Mouse (Mus musculus) lung, embryonic 14.5 days (tissue): ENCODE data around the gene Arid5b. TPM values are rescaled to one million over a fixed set of nuclear protein-coding genes. Genes with fewer than 3 reads are reported as not detected.

Experiments used
- ATAC-seq: fragments of 200-750 bp; cut with Nextera tagmentation; 2 replicates; pipeline ENCODE4 v1.8.0; 2017; ENCODE audit warnings: mild to moderate bottlenecking, moderate TSS enrichment, moderate library complexity; ENCODE audit not compliant: insufficient read depth
- DNase-seq: peaks from one replicate; pipeline ENCODE4 v3.0.0-alpha.2; 2015
- H3K27ac ChIP-seq: fragments of 300-500 bp; sonication (generic); 2 replicates; pipeline ENCODE4 v1.5.1; 2014; ENCODE audit warnings: low read depth, mild to moderate bottlenecking, moderate library complexity
- H3K27me3 ChIP-seq: fragments of 300-500 bp; sonication (generic); 2 replicates; pipeline ENCODE4 v1.6.1; 2014; ENCODE audit warnings: low read length, control low read depth; ENCODE audit not compliant: insufficient read depth
- H3K36me3 ChIP-seq: fragments of 300-500 bp; sonication (generic); 2 replicates; pipeline ENCODE4 v1.6.1; 2014; ENCODE audit warnings: control low read depth; ENCODE audit not compliant: insufficient read depth
- H3K4me1 ChIP-seq: fragments of 300-500 bp; sonication (generic); 2 replicates; pipeline ENCODE4 v1.6.1; 2014; ENCODE audit warnings: antibody characterized with exemption, control low read depth; ENCODE audit not compliant: insufficient read depth
- H3K4me2 ChIP-seq: fragments of 300-500 bp; sonication (generic); 2 replicates; pipeline ENCODE4 v1.6.1; 2014; ENCODE audit warnings: mild to moderate bottlenecking
- H3K4me3 ChIP-seq: fragments of 300-500 bp; sonication (generic); 2 replicates; pipeline ENCODE4 v1.5.1; 2014; ENCODE audit warnings: low read depth, low read length
- H3K9ac ChIP-seq: fragments of 300-500 bp; sonication (generic); 2 replicates; pipeline ENCODE4 v1.6.1; 2014
- H3K9me3 ChIP-seq: fragments of 300-500 bp; sonication (generic); 2 replicates; pipeline ENCODE4 v1.6.1; 2016; ENCODE audit warnings: low read depth, low read length, control low read depth
- CTCF ChIP-seq: IDR thresholded peaks from 2 replicates; pipeline ENCODE4 v1.5.1; 2016; ENCODE audit warnings: antibody characterized with exemption, low read depth
- WGBS: fragments of 180-500 bp; shearing (Covaris S2); extraction: QIAGEN DNeasy Blood & Tissue Kit; methylation state at CpG from one replicate; pipeline ENCODE4 v1.1.7; 2014; 5-methylcytosine and 5-hydroxymethylcytosine counted together
- polyA plus RNA-seq: library from polyadenylated mRNA; unstranded; fragments of >200 nt; fragmentation: Nextera tagmentation; extraction: Ambion mirVana; gene quantifications from 2 replicates; pipeline ENCODE4 v1.2.1, GENCODE M21; 2014

Gene Arid5b
- polyA plus RNA-seq, 1 experiment from 2014 or later, result 41.2 TPM

- Histone ChIP-seq H3K4me3 (no peak overlapping the region), H3K4me1 (no peaks in the 10 kb centered on the region), H3K9ac (no peak overlapping the region), H3K4me2 (no peak overlapping the region), H3K27ac (no peak overlapping the region), H3K9me3 (no peaks in the 10 kb centered on the region), H3K27me3 (no peaks in the 10 kb centered on the region), H3K36me3 (peaks cover 65% of the 10 kb centered on the region)
- DNase-seq (no peak), ATAC-seq (no peak)
- no peak for TF ChIP-seq CTCF
- 78% methylated on average over 4 of the region's 4 CpGs for WGBS
Observed at GRCm38 (mm10) chr10:68120011-68120410, 158.5 kb downstream of the Arid5b start.

- ATAC-seq, result no peak; the same call in 1 of the 2 replicates
- Histone ChIP-seq H3K27me3 (no peaks in the 10 kb centered on the region), H3K4me1 (no peaks in the 10 kb centered on the region), H3K36me3 (peaks cover 64% of the 10 kb centered on the region), H3K4me3 (no peak overlapping the region), H3K27ac (no peak overlapping the region), H3K9ac (no peak overlapping the region), H3K4me2 (no peak overlapping the region), H3K9me3 (no peaks in the 10 kb centered on the region)
- peak; percentile 56 for DNase-seq
- no peak for TF ChIP-seq CTCF
- 48% methylated on average over 6 of the region's 6 CpGs for WGBS
Observed at GRCm38 (mm10) chr10:68119285-68119684, 159.3 kb downstream of the Arid5b start.

- DNase-seq (no peak), ATAC-seq (no peak)
- WGBS, result 83% methylated on average over 3 of the region's 3 CpGs
- peaks cover 5% of the 10 kb centered on the region; the same call in 1 of the 2 replicates for H3K4me1 ChIP-seq
- H3K27ac ChIP-seq, result no peak overlapping the region
- H3K36me3 ChIP-seq, result peaks cover 44% of the 10 kb centered on the region
- no peak for TF ChIP-seq CTCF
- H3K4me2 ChIP-seq, result no peak overlapping the region
- H3K9me3 ChIP-seq, result no peaks in the 10 kb centered on the region
- H3K4me3 ChIP-seq, result no peak overlapping the region
- no peaks in the 10 kb centered on the region for H3K27me3 ChIP-seq
- H3K9ac ChIP-seq, result no peak overlapping the region
Observed at GRCm38 (mm10) chr10:68114955-68115354, 163.6 kb downstream of the Arid5b start.

GRCm38 (mm10) chr10:68113645-68114044, 164.9 kb downstream of the Arid5b start:
- H3K9me3 ChIP-seq, result no peaks in the 10 kb centered on the region
- H3K36me3 ChIP-seq, result peaks cover 44% of the 10 kb centered on the region
- ATAC-seq, result peak; percentile 9; the same call in 1 of the 2 replicates
- no peak for DNase-seq
- no peak overlapping the region for H3K4me2 ChIP-seq
- H3K27ac ChIP-seq, result peak overlapping the region; percentile 3; the same call in 1 of the 2 replicates
- no peaks in the 10 kb centered on the region for H3K27me3 ChIP-seq
- TF ChIP-seq CTCF, result no peak
- H3K4me1 ChIP-seq, result peaks cover 5% of the 10 kb centered on the region; the same call in 1 of the 2 replicates
- no peak overlapping the region for H3K4me3 ChIP-seq
- WGBS, result 89% methylated on average over 5 of the region's 5 CpGs
- no peak overlapping the region for H3K9ac ChIP-seq

- Histone ChIP-seq H3K27ac (0 out of 2 replicates have a peak overlapping the region, but pooled peaks have one; percentile 3), H3K9me3 (no peaks in the 10 kb centered on the region), H3K4me3 (no peak overlapping the region), H3K4me1 (peaks cover 5% of the 10 kb centered on the region; the same call in 1 of the 2 replicates), H3K9ac (no peak overlapping the region), H3K27me3 (no peaks in the 10 kb centered on the region), H3K36me3 (peaks cover 46% of the 10 kb centered on the region), H3K4me2 (no peak overlapping the region)
- TF ChIP-seq CTCF, result no peak
- no peak for ATAC-seq
- DNase-seq, result no peak
- WGBS, result 48% methylated on average over 8 of the region's 8 CpGs
Observed at GRCm38 (mm10) chr10:68112983-68113382, 165.6 kb downstream of the Arid5b start.

- peaks cover 25% of the 10 kb centered on the region for H3K36me3 ChIP-seq
- no peak for TF ChIP-seq CTCF
- no peak overlapping the region for H3K9ac ChIP-seq
- H3K27me3 ChIP-seq, result no peaks in the 10 kb centered on the region
- no peak for ATAC-seq
- no peak overlapping the region for H3K27ac ChIP-seq
- peaks cover 14% of the 10 kb centered on the region for H3K4me1 ChIP-seq
- no peak overlapping the region for H3K4me2 ChIP-seq
- no peak for DNase-seq
- WGBS, result 59% methylated on average over 5 of the region's 5 CpGs
- H3K4me3 ChIP-seq, result no peak overlapping the region
- H3K9me3 ChIP-seq, result no peaks in the 10 kb centered on the region
Observed at GRCm38 (mm10) chr10:68110607-68111006, 167.9 kb downstream of the Arid5b start.

- H3K4me2 ChIP-seq, result no peak overlapping the region
- ATAC-seq, result no peak
- H3K4me3 ChIP-seq, result no peak overlapping the region
- no peak for DNase-seq
- no peaks in the 10 kb centered on the region for H3K9me3 ChIP-seq
- no peak overlapping the region for H3K27ac ChIP-seq
- peaks cover 18% of the 10 kb centered on the region for H3K4me1 ChIP-seq
- no peak for TF ChIP-seq CTCF
- H3K9ac ChIP-seq, result no peak overlapping the region
- no peaks in the 10 kb centered on the region for H3K27me3 ChIP-seq
- 68% methylated on average over 8 of the region's 8 CpGs for WGBS
- H3K36me3 ChIP-seq, result peaks cover 22% of the 10 kb centered on the region
Observed at GRCm38 (mm10) chr10:68110182-68110581, 168.4 kb downstream of the Arid5b start.
